Mouse (Mus musculus): ENCODE data around the gene Lamb2. TPM values are rescaled to one million over a fixed set of nuclear protein-coding genes. Genes with fewer than 3 reads are reported as not detected.

Gene Lamb2
- polyA plus RNA-seq, 1 experiment from 2014 or later, result 63.8 TPM

DNA sequence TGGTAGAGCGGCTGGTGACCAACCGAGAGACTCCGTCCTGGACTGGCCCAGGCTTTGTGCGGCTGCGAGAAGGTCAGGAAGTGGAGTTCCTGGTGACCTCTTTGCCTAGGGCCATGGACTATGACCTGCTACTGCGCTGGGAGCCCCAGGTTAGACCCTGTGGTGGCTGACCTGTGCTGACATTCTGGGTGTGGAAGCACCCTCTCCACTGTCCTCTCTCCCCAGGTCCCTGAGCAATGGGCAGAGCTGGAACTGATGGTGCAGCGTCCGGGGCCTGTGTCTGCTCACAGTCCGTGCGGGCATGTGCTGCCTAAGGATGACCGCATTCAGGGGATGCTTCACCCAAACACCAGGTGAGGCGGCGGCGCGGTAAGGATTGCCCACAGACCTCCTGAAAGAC, 4.5 kb downstream of the Lamb2 start:
- DNase-seq (ENCODE audit: low spot score) (no peak), ATAC-seq (ENCODE audit: low read depth) (no peak)
- WGBS, result 87% methylated on average over 9 of the region's 15 CpGs
- Histone ChIP-seq H3K4me3 (ENCODE audit: low read depth, low read length) (no peak overlapping the region), H3K27me3 (replicated peaks; ENCODE audit: control insufficient read depth, insufficient read depth, low read length) (no peaks in the 10 kb centered on the region), H3K9ac (ENCODE audit: low read depth, low read length) (no peak overlapping the region), H3K27ac (replicated peaks; ENCODE audit: low read depth, low read length) (no peak overlapping the region), H3K9me3 (ENCODE audit: control insufficient read depth, low read length) (no peaks in the 10 kb centered on the region), H3K4me2 (ENCODE audit: low read depth, low read length) (no peak overlapping the region), H3K36me3 (ENCODE audit: control insufficient read depth, insufficient read depth, low read length) (peaks cover 84% of the 10 kb centered on the region), H3K4me1 (ENCODE audit: control insufficient read depth, insufficient read depth, low read length) (peaks cover 16% of the 10 kb centered on the region)

DNA sequence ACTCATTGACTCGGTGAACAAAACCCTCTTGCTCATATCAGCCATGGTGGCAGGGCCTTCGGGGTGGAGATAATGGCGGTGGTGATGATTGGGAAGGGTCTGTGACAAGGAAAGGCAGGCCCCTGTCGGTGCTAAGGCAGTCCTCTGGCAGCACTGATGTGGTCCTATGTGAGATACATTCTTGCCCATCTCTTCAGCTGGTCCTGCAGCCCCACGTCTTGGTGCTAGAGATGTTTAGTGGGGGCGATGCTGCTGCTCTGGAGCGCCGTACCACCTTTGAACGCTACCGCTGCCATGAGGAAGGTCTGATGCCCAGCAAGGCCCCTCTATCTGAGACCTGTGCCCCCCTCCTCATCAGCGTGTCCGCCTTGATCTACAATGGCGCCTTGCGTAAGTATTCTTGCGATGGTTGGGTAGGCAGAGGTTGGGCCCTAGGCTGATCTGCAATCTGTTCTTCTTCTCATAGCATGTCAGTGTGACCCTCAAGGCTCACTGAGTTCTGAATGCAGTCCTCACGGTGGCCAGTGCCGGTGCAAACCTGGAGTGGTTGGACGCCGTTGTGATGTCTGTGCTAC, 5.9 kb downstream of the Lamb2 start:
- WGBS, result 98% methylated on average over 17 of the region's 19 CpGs
- Histone ChIP-seq H3K27me3 (replicated peaks; ENCODE audit: control insufficient read depth, insufficient read depth, low read length) (no peaks in the 10 kb centered on the region), H3K9me3 (ENCODE audit: control insufficient read depth, low read length) (no peaks in the 10 kb centered on the region), H3K4me2 (ENCODE audit: low read depth, low read length) (no peak overlapping the region), H3K4me1 (ENCODE audit: control insufficient read depth, insufficient read depth, low read length) (peaks cover 7% of the 10 kb centered on the region), H3K4me3 (ENCODE audit: low read depth, low read length) (no peak overlapping the region), H3K36me3 (ENCODE audit: control insufficient read depth, insufficient read depth, low read length) (peaks cover 90% of the 10 kb centered on the region), H3K9ac (ENCODE audit: low read depth, low read length) (no peak overlapping the region), H3K27ac (replicated peaks; ENCODE audit: low read depth, low read length) (no peak overlapping the region)
- DNase-seq (ENCODE audit: low spot score), result no peak
- ATAC-seq (ENCODE audit: low read depth), result no peak

DNA sequence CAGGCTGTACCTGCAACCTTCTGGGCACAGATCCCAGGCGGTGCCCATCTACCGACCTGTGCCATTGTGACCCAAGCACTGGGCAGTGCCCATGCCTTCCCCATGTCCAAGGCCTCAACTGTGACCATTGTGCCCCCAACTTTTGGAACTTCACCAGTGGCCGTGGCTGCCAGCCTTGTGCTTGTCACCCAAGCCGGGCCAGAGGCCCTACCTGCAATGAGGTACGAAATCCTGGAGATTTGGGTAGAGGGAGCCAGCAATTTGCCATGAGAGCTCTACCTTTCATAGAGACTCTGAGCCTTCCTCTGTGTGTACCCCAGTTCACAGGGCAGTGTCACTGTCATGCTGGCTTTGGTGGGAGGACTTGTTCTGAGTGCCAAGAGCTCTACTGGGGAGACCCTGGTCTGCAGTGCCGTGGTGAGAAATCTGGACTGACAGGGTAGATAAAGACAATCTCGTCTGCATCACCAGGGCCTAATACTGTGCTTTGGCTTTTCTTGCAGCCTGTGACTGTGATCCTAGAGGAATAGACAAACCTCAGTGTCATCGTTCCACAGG, 7.5 kb downstream of the Lamb2 start:
- ATAC-seq (ENCODE audit: low read depth), result no peak
- Histone ChIP-seq H3K27ac (replicated peaks; ENCODE audit: low read depth, low read length) (no peak overlapping the region), H3K9me3 (ENCODE audit: control insufficient read depth, low read length) (no peaks in the 10 kb centered on the region), H3K9ac (ENCODE audit: low read depth, low read length) (no peak overlapping the region), H3K4me3 (ENCODE audit: low read depth, low read length) (no peak overlapping the region), H3K36me3 (ENCODE audit: control insufficient read depth, insufficient read depth, low read length) (peaks cover 77% of the 10 kb centered on the region), H3K27me3 (replicated peaks; ENCODE audit: control insufficient read depth, insufficient read depth, low read length) (no peaks in the 10 kb centered on the region), H3K4me1 (ENCODE audit: control insufficient read depth, insufficient read depth, low read length) (peaks cover 6% of the 10 kb centered on the region), H3K4me2 (ENCODE audit: low read depth, low read length) (no peak overlapping the region)
- no peak for DNase-seq (ENCODE audit: low spot score)
- 95% methylated on average over 8 of the region's 8 CpGs for WGBS

DNA sequence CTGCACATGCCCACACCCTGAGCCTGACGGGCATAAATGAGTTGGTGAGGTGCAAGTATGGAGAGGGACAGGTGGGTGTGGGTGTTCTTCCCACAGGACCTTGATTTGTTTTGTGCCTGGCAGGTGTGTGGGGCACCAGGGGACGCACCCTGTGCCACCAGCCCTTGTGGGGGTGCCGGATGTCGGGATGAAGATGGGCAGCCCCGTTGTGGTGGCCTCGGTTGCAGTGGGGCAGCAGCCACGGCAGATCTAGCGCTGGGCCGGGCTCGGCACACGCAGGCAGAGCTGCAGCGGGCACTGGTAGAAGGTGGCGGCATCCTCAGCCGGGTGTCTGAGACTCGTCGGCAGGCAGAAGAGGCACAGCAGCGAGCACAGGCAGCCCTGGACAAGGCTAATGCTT, 8.9 kb downstream of the Lamb2 start:
- Histone ChIP-seq H3K4me3 (ENCODE audit: low read depth, low read length) (no peak overlapping the region), H3K4me2 (ENCODE audit: low read depth, low read length) (no peak overlapping the region), H3K36me3 (ENCODE audit: control insufficient read depth, insufficient read depth, low read length) (peaks cover 77% of the 10 kb centered on the region), H3K27ac (replicated peaks; ENCODE audit: low read depth, low read length) (no peak overlapping the region), H3K9ac (ENCODE audit: low read depth, low read length) (no peak overlapping the region), H3K4me1 (ENCODE audit: control insufficient read depth, insufficient read depth, low read length) (peaks cover 9% of the 10 kb centered on the region), H3K27me3 (replicated peaks; ENCODE audit: control insufficient read depth, insufficient read depth, low read length) (no peaks in the 10 kb centered on the region), H3K9me3 (ENCODE audit: control insufficient read depth, low read length) (no peaks in the 10 kb centered on the region)
- 94% methylated on average over 15 of the region's 17 CpGs for WGBS
- DNase-seq (ENCODE audit: low spot score) (no peak), ATAC-seq (ENCODE audit: low read depth) (no peak)

DNA sequence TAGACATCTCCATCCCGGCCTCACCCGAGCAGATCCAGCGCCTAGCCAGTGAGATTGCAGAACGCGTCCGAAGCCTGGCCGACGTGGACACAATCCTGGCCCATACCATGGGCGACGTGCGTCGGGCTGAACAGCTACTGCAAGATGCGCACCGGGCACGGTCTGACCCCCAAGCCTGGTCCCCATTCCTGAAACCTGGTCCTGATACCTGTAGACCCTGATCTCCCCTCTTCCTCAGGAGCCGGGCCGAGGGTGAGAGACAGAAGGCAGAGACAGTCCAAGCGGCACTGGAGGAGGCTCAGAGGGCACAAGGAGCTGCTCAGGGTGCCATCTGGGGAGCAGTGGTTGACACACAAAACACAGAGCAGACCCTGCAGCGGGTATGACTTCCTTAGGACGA, 9.7 kb downstream of the Lamb2 start:
- Histone ChIP-seq H3K36me3 (ENCODE audit: control insufficient read depth, insufficient read depth, low read length) (peaks cover 77% of the 10 kb centered on the region), H3K27me3 (replicated peaks; ENCODE audit: control insufficient read depth, insufficient read depth, low read length) (no peaks in the 10 kb centered on the region), H3K4me1 (ENCODE audit: control insufficient read depth, insufficient read depth, low read length) (peaks cover 9% of the 10 kb centered on the region), H3K27ac (replicated peaks; ENCODE audit: low read depth, low read length) (no peak overlapping the region; the same call in 1 of the 2 replicates), H3K9me3 (ENCODE audit: control insufficient read depth, low read length) (no peaks in the 10 kb centered on the region), H3K4me3 (ENCODE audit: low read depth, low read length) (no peak overlapping the region), H3K4me2 (ENCODE audit: low read depth, low read length) (no peak overlapping the region), H3K9ac (ENCODE audit: low read depth, low read length) (no peak overlapping the region)
- 96% methylated on average over 19 of the region's 20 CpGs for WGBS
- DNase-seq (ENCODE audit: low spot score), result no peak
- no peak for ATAC-seq (ENCODE audit: low read depth)

DNA sequence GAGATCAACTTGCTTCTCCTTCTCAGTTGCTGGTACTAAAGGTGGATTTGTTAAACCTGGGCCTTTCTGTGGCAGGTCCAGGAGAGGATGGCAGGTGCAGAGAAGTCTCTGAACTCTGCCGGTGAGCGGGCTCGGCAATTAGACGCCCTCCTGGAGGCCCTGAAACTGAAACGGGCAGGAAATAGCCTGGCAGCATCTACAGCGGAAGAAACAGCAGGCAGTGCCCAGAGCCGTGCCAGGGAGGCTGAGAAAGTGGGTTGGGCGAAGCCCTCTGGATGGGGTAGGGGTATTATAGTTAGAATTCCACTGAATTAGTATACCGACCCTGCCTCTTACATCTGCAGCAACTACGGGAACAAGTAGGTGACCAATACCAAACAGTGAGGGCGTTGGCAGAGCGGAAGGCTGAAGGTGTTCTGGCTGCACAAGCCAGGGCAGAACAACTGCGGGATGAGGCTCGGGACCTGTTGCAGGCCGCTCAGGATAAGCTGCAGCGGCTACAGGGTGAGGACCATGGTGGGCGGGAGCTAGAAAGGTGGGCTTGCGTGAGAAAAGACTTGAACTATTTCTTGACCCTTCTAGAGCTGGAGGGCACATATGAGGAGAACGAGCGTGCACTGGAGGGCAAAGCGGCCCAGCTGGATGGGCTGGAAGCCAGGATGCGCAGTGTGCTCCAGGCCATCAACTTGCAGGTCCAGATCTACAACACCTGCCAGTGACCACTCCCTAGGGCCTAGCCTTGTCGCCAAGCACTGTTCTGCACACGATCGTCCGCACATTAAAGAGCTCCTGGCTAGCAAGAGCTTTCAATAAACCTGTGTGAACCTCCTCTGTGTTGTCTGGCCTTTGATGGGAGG, 10.4 kb downstream of the Lamb2 start:
- no peaks in the 10 kb centered on the region for H3K27me3 ChIP-seq (replicated peaks; ENCODE audit: control insufficient read depth, insufficient read depth, low read length)
- H3K36me3 ChIP-seq (ENCODE audit: control insufficient read depth, insufficient read depth, low read length), result peaks cover 77% of the 10 kb centered on the region
- H3K27ac ChIP-seq (replicated peaks; ENCODE audit: low read depth, low read length), result peak overlapping the region; percentile 97
- no peaks in the 10 kb centered on the region for H3K9me3 ChIP-seq (ENCODE audit: control insufficient read depth, low read length)
- H3K4me3 ChIP-seq (ENCODE audit: low read depth, low read length), result peak overlapping the region; percentile 79
- H3K4me2 ChIP-seq (ENCODE audit: low read depth, low read length), result peak overlapping the region; percentile 88
- DNase-seq (ENCODE audit: low spot score) (no peak), ATAC-seq (ENCODE audit: low read depth) (no peak; the same call in 1 of the 2 replicates)
- H3K9ac ChIP-seq (ENCODE audit: low read depth, low read length), result peak overlapping the region; percentile 96
- H3K4me1 ChIP-seq (ENCODE audit: control insufficient read depth, insufficient read depth, low read length), result peaks cover 9% of the 10 kb centered on the region
- WGBS, result 66% methylated on average over 26 of the region's 26 CpGs

DNA sequence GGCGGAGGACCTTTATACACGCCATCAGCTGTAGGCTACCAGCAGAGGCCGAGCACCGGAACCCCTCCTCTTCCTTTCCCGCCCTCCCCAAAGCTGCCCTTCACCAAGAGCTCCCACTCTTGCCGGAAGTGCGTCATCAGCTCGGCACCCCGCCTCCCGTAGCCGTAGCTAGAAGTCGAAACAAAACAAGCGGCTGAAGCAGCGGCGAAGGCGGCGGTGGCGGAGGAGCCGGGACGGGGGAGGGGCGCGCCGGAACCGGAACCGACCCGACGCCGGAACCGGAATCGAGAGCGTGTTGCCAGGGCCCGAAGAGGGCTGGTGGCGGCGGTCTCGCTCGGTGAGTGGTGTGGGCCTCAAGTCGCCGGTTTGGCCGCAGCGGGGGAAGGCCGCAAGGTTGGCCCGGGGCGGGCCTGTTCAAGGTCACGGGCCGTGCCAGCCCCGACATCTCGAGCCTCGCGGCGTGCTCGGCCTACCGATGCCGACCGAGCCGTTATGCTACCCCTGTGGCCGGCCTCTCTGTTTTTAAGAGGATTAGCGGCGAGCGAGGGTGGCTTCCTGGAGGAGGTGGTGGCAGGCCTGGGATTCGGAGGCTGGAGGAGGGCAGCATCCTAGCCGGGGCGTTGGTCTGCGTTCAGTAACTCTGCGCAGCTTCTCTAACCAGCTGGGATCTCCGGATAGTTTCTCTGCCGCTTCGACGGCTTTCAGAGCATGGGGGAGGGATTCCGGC, 11.2 kb downstream of the Lamb2 start, which contains the start of gene Usp19:
Gene Usp19 (plus strand): TSS at position 44 of the 727 bp plus-strand sequence.
- peak within 1 kb of the TSS; percentile 79 for H3K4me3 ChIP-seq (ENCODE audit: low read depth, low read length)
- peaks cover 77% of the 10 kb centered on the region for H3K36me3 ChIP-seq (ENCODE audit: control insufficient read depth, insufficient read depth, low read length)
- peak within 1 kb of the TSS; percentile 88 for H3K4me2 ChIP-seq (ENCODE audit: low read depth, low read length)
- DNase-seq (ENCODE audit: low spot score), result peak; percentile 99
- under 1% methylated on average over 48 of the region's 69 CpGs for WGBS
- H3K4me1 ChIP-seq (ENCODE audit: control insufficient read depth, insufficient read depth, low read length), result peaks cover 9% of the 10 kb centered on the region
- no peaks in the 10 kb centered on the region for H3K27me3 ChIP-seq (replicated peaks; ENCODE audit: control insufficient read depth, insufficient read depth, low read length)
- H3K9me3 ChIP-seq (ENCODE audit: control insufficient read depth, low read length), result no peaks in the 10 kb centered on the region
- H3K27ac ChIP-seq (replicated peaks; ENCODE audit: low read depth, low read length), result peak within 1 kb of the TSS; percentile 97
- peak within 1 kb of the TSS; percentile 96 for H3K9ac ChIP-seq (ENCODE audit: low read depth, low read length)
- peak; percentile 96 for ATAC-seq (ENCODE audit: low read depth)

DNA sequence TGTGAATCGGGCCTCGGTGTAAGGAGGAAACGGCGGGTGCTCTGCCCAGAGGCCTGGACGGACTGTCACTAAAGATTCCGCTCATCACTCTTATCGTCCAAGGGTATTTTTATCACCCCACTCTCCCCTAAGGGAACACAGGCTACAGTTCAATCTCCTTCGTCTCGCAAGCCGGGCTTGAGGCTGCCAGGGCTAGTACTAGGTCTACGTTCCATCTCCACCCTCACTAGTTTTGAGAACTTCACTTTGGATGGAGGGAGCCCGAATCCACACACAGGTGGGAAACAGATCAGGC, 11.7 kb downstream of the Lamb2 start:
- H3K9ac ChIP-seq (ENCODE audit: low read depth, low read length), result peak overlapping the region; percentile 96
- no peaks in the 10 kb centered on the region for H3K9me3 ChIP-seq (ENCODE audit: control insufficient read depth, low read length)
- WGBS, result 8% methylated on average over 12 of the region's 12 CpGs
- peaks cover 77% of the 10 kb centered on the region for H3K36me3 ChIP-seq (ENCODE audit: control insufficient read depth, insufficient read depth, low read length)
- H3K4me3 ChIP-seq (ENCODE audit: low read depth, low read length), result peak overlapping the region; percentile 79
- no peaks in the 10 kb centered on the region for H3K27me3 ChIP-seq (replicated peaks; ENCODE audit: control insufficient read depth, insufficient read depth, low read length)
- H3K27ac ChIP-seq (replicated peaks; ENCODE audit: low read depth, low read length), result peak overlapping the region; percentile 97
- peak overlapping the region; percentile 88 for H3K4me2 ChIP-seq (ENCODE audit: low read depth, low read length)
- ATAC-seq (ENCODE audit: low read depth) (no peak), DNase-seq (ENCODE audit: low spot score) (no peak)
- H3K4me1 ChIP-seq (ENCODE audit: control insufficient read depth, insufficient read depth, low read length), result peaks cover 9% of the 10 kb centered on the region

Measured in embryonic facial prominence, embryonic 14.5 days (tissue).